Mouse (Mus musculus): ENCODE data around the gene Wars. TPM values are rescaled to one million over a fixed set of nuclear protein-coding genes. Genes with fewer than 3 reads are reported as not detected.
A peak's percentile ranks its signal among the peaks of the same experiment; 100 is the strongest.

Gene Wars
- polyA plus RNA-seq, 1 experiment from 2014 or later, result 156 TPM

MicroRNAs within 50 kb of the gene (microRNA counts, 519-probe panel; counts per million panel counts)
- microRNA mmu-miR-345-3p (not detected), microRNA mmu-miR-345-5p (not detected)

Small RNAs within 50 kb of the gene (microRNA-seq; reads per million reads assigned to microRNA genes)
- 141 reads per million, percentile 55 among the genes with 10 or more reads in this experiment for gene Mir345

Other genes with a start within 250 kb of the Wars start
- gene Degs2, start 191.9 kb downstream of the Wars start, polyA plus RNA-seq (2016; fragmentation: Nextera tagmentation; extraction: Ambion mirVana), result 1.1 and 2.2 TPM in 2 replicates
- gene Yy1, start 101.2 kb downstream of the Wars start, polyA plus RNA-seq (2016; fragmentation: Nextera tagmentation; extraction: Ambion mirVana), result 13.0 and 14.4 TPM in 2 replicates
- 12.4 TPM in 2 replicates for gene Slc25a29, start 58.3 kb downstream of the Wars start, polyA plus RNA-seq (2016; fragmentation: Nextera tagmentation; extraction: Ambion mirVana)
- gene Slc25a47, start 58.1 kb downstream of the Wars start, polyA plus RNA-seq (2016; fragmentation: Nextera tagmentation; extraction: Ambion mirVana), result 11.7 and 12.5 TPM in 2 replicates
- 7.3 and 11.2 TPM in 2 replicates for gene Wdr25, start 543 bp downstream of the Wars start, polyA plus RNA-seq (2016; fragmentation: Nextera tagmentation; extraction: Ambion mirVana)
- 4.3 and 4.8 TPM in 2 replicates for gene Begain, start 174.0 kb upstream of the Wars start, polyA plus RNA-seq (2016; fragmentation: Nextera tagmentation; extraction: Ambion mirVana)

Measured in midbrain, embryonic 10.5 days (tissue).